Mouse (Mus musculus) forebrain, postnatal 0 days (tissue): Measurements from ENCODE around the gene Has3. TPM values are rescaled to one million over a fixed set of nuclear protein-coding genes. Genes with fewer than 3 reads are reported as not detected.

Experiments
- ATAC-seq: fragments of 200-750 bp; cut with Nextera tagmentation; 2 replicates; pipeline ENCODE4 v1.8.0; 2017; ENCODE audit warnings: mild to moderate bottlenecking, moderate library complexity
- DNase-seq: peaks from one replicate; pipeline ENCODE4 v3.0.0-alpha.2; 2015
- H3K27ac ChIP-seq: fragments of 300-500 bp; sonication (generic); 2 replicates; pipeline ENCODE4 v1.5.1; 2014; ENCODE audit warnings: low read depth, mild to moderate bottlenecking, antibody characterized with exemption, low read length, moderate library complexity, mixed read lengths
- H3K27me3 ChIP-seq: fragments of 300-500 bp; sonication (generic); 2 replicates; pipeline ENCODE4 v1.6.1; 2014; ENCODE audit warnings: mild to moderate bottlenecking, low read length, mixed read lengths; ENCODE audit not compliant: insufficient read depth
- H3K36me3 ChIP-seq: fragments of 300-500 bp; sonication (generic); 2 replicates; pipeline ENCODE4 v1.6.1; 2014; ENCODE audit warnings: mild to moderate bottlenecking, moderate library complexity; ENCODE audit not compliant: insufficient read depth
- H3K4me1 ChIP-seq: fragments of 300-500 bp; sonication (generic); 2 replicates; pipeline ENCODE4 v1.6.1; 2014; ENCODE audit warnings: antibody characterized with exemption; ENCODE audit not compliant: insufficient read depth
- H3K4me2 ChIP-seq: fragments of 300-500 bp; sonication (generic); 2 replicates; pipeline ENCODE4 v1.6.1; 2014; ENCODE audit warnings: low read depth, mild to moderate bottlenecking, moderate library complexity
- H3K4me3 ChIP-seq: fragments of 300-500 bp; sonication (generic); 2 replicates; pipeline ENCODE4 v1.5.1; 2014; ENCODE audit warnings: low read depth, low read length, mixed read lengths
- H3K9ac ChIP-seq: fragments of 300-500 bp; sonication (generic); 2 replicates; pipeline ENCODE4 v1.6.1; 2014; ENCODE audit warnings: mild to moderate bottlenecking
- H3K9me3 ChIP-seq: fragments of 300-500 bp; sonication (generic); 2 replicates; pipeline ENCODE4 v1.6.1; 2016; ENCODE audit warnings: low read length
- CTCF ChIP-seq: sonication (generic); IDR thresholded peaks from 2 replicates; pipeline ENCODE4 v1.5.1; 2016; ENCODE audit warnings: antibody characterized with exemption, control low read depth, low read depth
- WGBS: fragments of 180-500 bp; shearing (Covaris S2); extraction: QIAGEN DNeasy Blood & Tissue Kit; methylation state at CpG from one replicate; pipeline ENCODE4 v1.1.7; 2014; 5-methylcytosine and 5-hydroxymethylcytosine counted together
- polyA plus RNA-seq: library from polyadenylated mRNA; unstranded; fragments of >200 nt; fragmentation: Nextera tagmentation; extraction: Ambion mirVana; gene quantifications from 2 replicates; pipeline ENCODE4 v1.2.1, GENCODE M21; 2015
- total RNA-seq: library from RNA; depleted of rRNA; stranded (reverse); fragments of >200 nt; gene quantifications from 2 replicates; pipeline ENCODE4 v1.2.3, GENCODE M21; 2014

The Has3 gene
- total and polyA plus RNA-seq, 2 experiments from 2014 or later, result 0.86 to 19.7 TPM

DNA sequence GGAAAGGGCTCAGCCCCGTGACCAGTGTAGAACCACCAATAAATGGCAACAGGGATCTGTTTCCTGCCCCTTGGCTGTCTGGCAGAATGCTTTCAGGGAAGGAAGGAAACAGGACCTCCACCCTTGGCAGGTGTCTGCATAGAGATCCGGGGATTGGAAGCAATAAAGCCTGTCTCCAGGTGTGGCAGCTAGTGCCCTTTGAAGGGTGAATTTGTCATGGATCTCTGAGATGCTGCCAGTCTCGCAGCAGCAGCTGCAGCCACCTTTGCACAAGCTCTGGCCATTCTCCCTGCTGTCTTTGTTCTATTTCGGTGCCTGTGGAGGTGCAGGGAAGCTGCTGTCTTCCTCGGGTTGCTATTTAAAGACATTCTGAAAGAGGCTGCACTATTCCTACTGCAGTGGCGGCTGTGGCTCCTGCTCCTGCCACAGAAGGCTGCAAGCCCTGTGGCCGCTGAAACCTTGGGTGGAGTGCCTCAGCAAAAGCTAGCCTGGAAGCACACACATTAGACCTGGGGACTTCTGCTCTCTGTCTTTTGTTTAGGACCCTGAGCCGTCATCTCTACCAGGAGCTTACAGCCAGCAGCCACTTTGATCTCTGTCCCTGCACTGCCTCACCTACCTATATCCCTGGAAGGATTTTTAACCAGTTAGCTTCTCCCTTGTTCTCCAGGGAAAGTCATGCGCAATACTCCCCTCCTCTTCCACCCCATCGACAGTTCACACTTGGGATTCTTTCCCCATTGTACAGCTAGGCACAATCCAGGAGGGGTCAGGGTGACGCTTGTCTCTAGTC, 30.6 kb upstream of the Has3 start:
- Histone ChIP-seq H3K9ac (peak overlapping the region; percentile 39), H3K9me3 (no peaks in the 10 kb centered on the region), H3K27me3 (no peaks in the 10 kb centered on the region), H3K4me3 (no peak overlapping the region), H3K27ac (peak overlapping the region; percentile 79), H3K4me1 (peaks cover 7% of the 10 kb centered on the region; the same call in 1 of the 2 replicates), H3K36me3 (no peaks in the 10 kb centered on the region), H3K4me2 (peak overlapping the region; percentile 17; the same call in 1 of the 2 replicates)
- TF ChIP-seq CTCF, result no peak
- 31% methylated on average over 11 of the region's 11 CpGs for WGBS
- ATAC-seq, result peak; percentile 45
- DNase-seq, result peak; percentile 48

GRCm38 (mm10) chr8:106850034-106850433, 20.0 kb upstream of the Has3 start:
- Histone ChIP-seq H3K9ac (no peak overlapping the region), H3K4me2 (no peak overlapping the region), H3K4me3 (no peak overlapping the region), H3K27ac (no peak overlapping the region), H3K27me3 (no peaks in the 10 kb centered on the region), H3K9me3 (no peaks in the 10 kb centered on the region), H3K36me3 (no peaks in the 10 kb centered on the region), H3K4me1 (no peaks in the 10 kb centered on the region)
- WGBS, result 91% methylated on average over 10 of the region's 10 CpGs
- TF ChIP-seq CTCF, result no peak
- DNase-seq (no peak), ATAC-seq (no peak)

DNA sequence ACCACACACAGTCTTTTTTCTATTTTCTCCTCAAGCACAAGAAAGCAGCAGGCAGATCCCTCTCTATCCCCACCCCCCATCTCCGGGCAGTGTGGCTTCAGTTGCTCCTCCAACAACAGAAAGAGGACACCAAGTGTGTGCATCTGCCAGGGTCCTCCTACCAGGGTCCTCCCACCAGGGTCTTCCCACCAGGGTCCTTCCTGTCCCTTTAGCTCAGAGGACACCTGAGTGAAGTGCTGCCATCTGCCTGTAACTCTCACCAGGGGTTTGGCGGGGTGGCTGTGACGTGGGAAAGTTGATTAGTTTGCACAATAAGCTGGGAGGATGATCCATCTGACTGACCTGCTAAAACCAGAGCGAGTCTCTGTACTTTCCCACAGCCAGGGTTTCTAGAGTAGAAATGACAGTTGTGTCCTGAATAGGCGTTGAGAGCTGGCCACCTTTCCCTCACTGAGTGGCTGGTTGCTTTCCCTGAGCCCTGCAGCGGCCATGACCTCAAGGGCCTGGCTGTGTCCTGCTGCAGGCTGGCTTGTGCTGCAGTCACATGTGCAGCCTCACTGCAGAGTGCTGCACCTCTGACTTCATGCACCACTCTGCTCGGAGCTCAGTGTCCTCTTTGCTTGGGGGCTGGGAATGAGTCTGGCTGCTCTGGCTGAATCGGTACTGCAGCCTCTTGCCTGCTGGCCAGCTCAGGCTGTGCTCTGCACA, 15.4 kb upstream of the Has3 start:
- Histone ChIP-seq H3K9ac (no peak overlapping the region), H3K27ac (no peak overlapping the region), H3K27me3 (no peaks in the 10 kb centered on the region), H3K4me2 (no peak overlapping the region), H3K9me3 (no peaks in the 10 kb centered on the region), H3K36me3 (no peaks in the 10 kb centered on the region), H3K4me1 (no peaks in the 10 kb centered on the region), H3K4me3 (no peak overlapping the region)
- WGBS, result 54% methylated on average over 8 of the region's 8 CpGs
- TF ChIP-seq CTCF, result 0 out of 2 replicates have a peak, but pooled peaks have one; percentile 7
- DNase-seq (no peak), ATAC-seq (no peak)

DNA sequence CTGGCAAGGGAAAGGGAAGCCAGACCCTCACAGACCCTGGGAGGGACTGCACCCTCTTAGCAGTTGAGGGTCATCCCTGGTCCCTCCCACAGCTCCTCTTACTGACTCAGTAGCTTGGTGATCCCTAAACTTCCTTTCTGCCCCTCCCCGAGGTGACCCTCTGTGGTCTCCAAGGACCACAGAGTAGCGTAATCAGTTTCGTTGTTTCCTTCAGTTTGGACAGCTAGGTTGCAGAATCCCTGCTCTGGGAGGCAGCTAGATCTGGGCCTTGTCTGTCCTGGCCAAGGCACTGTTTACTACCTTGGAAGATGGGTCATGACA, 14.8 kb upstream of the Has3 start:
- H3K4me1 ChIP-seq, result no peaks in the 10 kb centered on the region
- no peak overlapping the region for H3K9ac ChIP-seq
- H3K27ac ChIP-seq, result no peak overlapping the region
- WGBS, result 85% methylated on average over 3 of the region's 3 CpGs
- no peaks in the 10 kb centered on the region for H3K27me3 ChIP-seq
- no peaks in the 10 kb centered on the region for H3K9me3 ChIP-seq
- H3K36me3 ChIP-seq, result no peaks in the 10 kb centered on the region
- ATAC-seq (no peak), DNase-seq (no peak)
- H3K4me3 ChIP-seq, result no peak overlapping the region
- TF ChIP-seq CTCF, result no peak
- no peak overlapping the region for H3K4me2 ChIP-seq

DNA sequence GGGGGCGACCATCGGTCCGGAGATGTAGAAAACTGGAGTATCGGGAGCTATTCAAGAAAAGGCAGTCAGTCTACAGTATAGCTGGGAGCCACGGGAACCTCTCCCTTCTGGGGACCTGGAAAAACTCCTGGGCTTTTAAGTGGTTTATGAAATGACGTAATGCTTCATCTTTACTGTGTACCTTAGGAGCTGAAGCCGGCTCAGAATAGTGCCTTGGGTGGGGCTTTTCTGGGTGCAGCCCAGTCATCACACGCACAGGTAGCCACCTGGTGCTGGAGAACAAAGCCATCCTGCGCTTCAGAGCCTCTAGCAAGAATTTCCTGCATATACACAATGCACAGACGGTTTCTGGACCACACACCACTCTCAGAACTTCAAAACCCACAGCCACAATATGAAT, 7.2 kb upstream of the Has3 start:
- ATAC-seq (no peak), DNase-seq (no peak)
- no peak overlapping the region for H3K4me2 ChIP-seq
- 88% methylated on average over 10 of the region's 10 CpGs for WGBS
- no peak overlapping the region for H3K9ac ChIP-seq
- no peaks in the 10 kb centered on the region for H3K9me3 ChIP-seq
- no peak overlapping the region for H3K27ac ChIP-seq
- no peak overlapping the region for H3K4me3 ChIP-seq
- H3K27me3 ChIP-seq, result no peaks in the 10 kb centered on the region
- no peaks in the 10 kb centered on the region for H3K4me1 ChIP-seq
- no peaks in the 10 kb centered on the region for H3K36me3 ChIP-seq
- no peak for TF ChIP-seq CTCF

DNA sequence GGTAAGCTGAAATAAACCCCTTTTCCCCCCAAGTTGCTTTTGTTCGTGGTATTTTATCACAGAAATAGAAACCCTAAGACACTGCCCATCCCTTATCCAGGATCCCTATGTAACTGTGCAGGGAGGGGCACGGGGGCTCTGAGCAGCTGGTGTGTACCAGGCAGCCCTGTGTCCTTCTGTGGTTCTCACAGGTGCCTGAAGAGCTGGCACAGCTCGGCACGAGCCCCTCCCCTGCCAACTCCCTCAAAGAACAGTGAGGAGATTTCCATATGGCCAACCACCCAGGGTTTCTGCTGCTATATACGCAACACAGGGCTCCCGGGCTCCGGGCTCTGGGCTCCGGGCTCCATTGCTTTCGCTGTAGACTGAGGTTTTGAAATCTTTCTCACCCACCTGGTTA, 4.7 kb upstream of the Has3 start:
- no peaks in the 10 kb centered on the region for H3K36me3 ChIP-seq
- TF ChIP-seq CTCF, result no peak
- DNase-seq (no peak), ATAC-seq (0 out of 2 replicates have a peak, but pooled peaks have one; percentile 20)
- no peak overlapping the region for H3K4me2 ChIP-seq
- no peaks in the 10 kb centered on the region for H3K4me1 ChIP-seq
- 61% methylated on average over 9 of the region's 9 CpGs for WGBS
- no peak overlapping the region for H3K27ac ChIP-seq
- peaks cover 8% of the 10 kb centered on the region for H3K27me3 ChIP-seq
- H3K4me3 ChIP-seq, result no peak overlapping the region
- H3K9ac ChIP-seq, result no peak overlapping the region
- no peaks in the 10 kb centered on the region for H3K9me3 ChIP-seq
